Mouse (Mus musculus) liver, adult 2 months (tissue): ENCODE measurements at regions not wholly inside any gene's neighbourhood (a gene's known extent, or its start where the extent isn't known, plus 50 kb on each side); places are given as distances from the start of the nearest gene placed in this dataset.

Experiments
- CTCF ChIP-seq: fragments of 200-500 bp; IDR thresholded peaks from 2 replicates; pipeline ENCODE4 v1.5.1; 2011; ENCODE audit warnings: low read depth, low read length, control low read depth
- POLR2A ChIP-seq: fragments of 200-500 bp; IDR thresholded peaks from 2 replicates; pipeline ENCODE4 v1.6.1; 2011; ENCODE audit warnings: low read length, control low read depth; ENCODE audit not compliant: insufficient read depth; ENCODE audit errors: extremely low read depth

- TF ChIP-seq CTCF (no peak), POLR2A (no peak)
Measured at GRCm38 (mm10) chr19:25937343-25937742, 265.1 kb downstream of the Dmrt2 start.
